Mouse (Mus musculus) layer of hippocampus, adult 2 months (tissue): ENCODE data around the gene Zfp322a. TPM values are rescaled to one million over a fixed set of nuclear protein-coding genes. Genes with fewer than 3 reads are reported as not detected.
"Not testable (repeated sequence)": the region's sequence is repeated elsewhere in the genome, so short reads cannot be mapped to it uniquely, and the experiment has no call there.

Experiments
- DNase-seq, 2 experiments: peaks; one replicate each; pipeline ENCODE4 v3.0.0; 2022; ENCODE audit warnings: low spot score in 2 of 2
- H3K27ac ChIP-seq: fragments of 200-600 bp; 2 replicates; pipeline ENCODE4 v1.8.1; 2022
- H3K4me3 ChIP-seq: fragments of 200-600 bp; 2 replicates; pipeline ENCODE4 v1.8.1; 2022; ENCODE audit warnings: mild to moderate bottlenecking
- CTCF ChIP-seq: fragments of 200-600 bp; conservative IDR thresholded peaks from 2 replicates; pipeline ENCODE4 v1.8.1; 2022; ENCODE audit warnings: antibody characterized with exemption, mild to moderate bottlenecking, moderate library complexity
- total RNA-seq, 2 experiments: library from RNA; stranded (reverse); gene quantifications; 2 replicates each; pipeline ENCODE4 v1.2.3; 2021

The Zfp322a gene
- total RNA-seq, 2 experiments from 2014 or later, result 28.7 to 33.6 TPM

- DNase-seq, result no peak
- no peak for TF ChIP-seq CTCF
- H3K4me3 ChIP-seq, result peak overlapping the region; percentile 44
- no peak overlapping the region for H3K27ac ChIP-seq
These were observed 26.6 kb upstream of the Zfp322a start for GRCm38 (mm10) chr13:23395301-23396245.

GRCm38 (mm10) chr13:23387548-23387947, 18.5 kb upstream of the Zfp322a start:
- H3K4me3 ChIP-seq, result no peak overlapping the region
- no peak for DNase-seq
- H3K27ac ChIP-seq, result no peak overlapping the region
- no peak for TF ChIP-seq CTCF

GRCm38 (mm10) chr13:23383127-23383526, 14.1 kb upstream of the Zfp322a start:
- Histone ChIP-seq H3K27ac (no peak overlapping the region), H3K4me3 (no peak overlapping the region)
- no peak for TF ChIP-seq CTCF
- DNase-seq, result no peak

- no peak for TF ChIP-seq CTCF
- H3K27ac ChIP-seq, result no peak overlapping the region
- no peak overlapping the region for H3K4me3 ChIP-seq
- DNase-seq, result no peak
These were observed 3.4 kb upstream of the Zfp322a start for GRCm38 (mm10) chr13:23372433-23372832.

GRCm38 (mm10) chr13:23370075-23370474, 1.1 kb upstream of the Zfp322a start:
- Histone ChIP-seq H3K27ac (no peak overlapping the region), H3K4me3 (no peak overlapping the region; the same call in 1 of the 2 replicates)
- TF ChIP-seq CTCF, result no peak
- DNase-seq, result no peak

- no peak for DNase-seq
- TF ChIP-seq CTCF, result no peak
- peak overlapping the region; percentile 90 for H3K27ac ChIP-seq
- H3K4me3 ChIP-seq, result peak overlapping the region; percentile 80
These were observed 385 bp upstream of the Zfp322a start for GRCm38 (mm10) chr13:23369421-23369765.

- DNase-seq, result no peak
- H3K27ac ChIP-seq, result no peak overlapping the region
- H3K4me3 ChIP-seq, result no peak overlapping the region
- TF ChIP-seq CTCF, result no peak
These were observed 7.5 kb downstream of the Zfp322a start for GRCm38 (mm10) chr13:23361536-23361935.

- DNase-seq, H3K4me3 ChIP-seq: not testable (repeated sequence)
- peak; percentile 24; the same call in 1 of the 2 replicates for TF ChIP-seq CTCF
These were observed 14.5 kb downstream of the Zfp322a start for GRCm38 (mm10) chr13:23354541-23354940.

GRCm38 (mm10) chr13:23317305-23317889, 51.6 kb downstream of the Zfp322a start:
- DNase-seq, result no peak
- Histone ChIP-seq H3K27ac (no peak overlapping the region), H3K4me3 (no peak overlapping the region; the same call in 1 of the 2 replicates)
- no peak for TF ChIP-seq CTCF

More at GRCm38 (mm10) chr13:23354541-23354940, 14.5 kb downstream of the Zfp322a start:
- H3K27ac ChIP-seq, result not testable (repeated sequence)

- no peak overlapping the region for H3K27ac ChIP-seq
- no peak for DNase-seq
- TF ChIP-seq CTCF, result no peak
- peak overlapping the region; percentile 46 for H3K4me3 ChIP-seq
These were observed 55.9 kb downstream of the Zfp322a start for GRCm38 (mm10) chr13:23312909-23313669.

- TF ChIP-seq CTCF, result no peak
- DNase-seq, result no peak
- Histone ChIP-seq H3K4me3 (peak overlapping the region; percentile 40), H3K27ac (no peak overlapping the region)
These were observed 59.0 kb downstream of the Zfp322a start for GRCm38 (mm10) chr13:23310036-23310435.

- H3K27ac ChIP-seq, result no peak overlapping the region
- no peak for TF ChIP-seq CTCF
- peak overlapping the region; percentile 40 for H3K4me3 ChIP-seq
- no peak for DNase-seq
These were observed 59.5 kb downstream of the Zfp322a start for GRCm38 (mm10) chr13:23309495-23310011.

GRCm38 (mm10) chr13:23308639-23309307, 60.2 kb downstream of the Zfp322a start:
- H3K4me3 ChIP-seq, result peak overlapping the region; percentile 40; the same call in 1 of the 2 replicates
- DNase-seq, result peak in 1 of 2 experiments; percentile 42
- not testable (repeated sequence) for H3K27ac ChIP-seq
